Mouse (Mus musculus) liver, adult (tissue): Measurements from ENCODE around the gene Cep41.

ENCODE experiments used
- GATA4 ChIP-seq: IDR thresholded peaks from 2 replicates; pipeline ENCODE4 v1.6.1; 2014; ENCODE audit warnings: mild to moderate bottlenecking, low read length; ENCODE audit not compliant: insufficient replicate concordance

The Cep41 gene

GRCm38 (mm10) chr6:30722385-30723164, 29.0 kb upstream of the Cep41 start:
- no peak for TF ChIP-seq GATA4

GRCm38 (mm10) chr6:30716796-30717195, 23.2 kb upstream of the Cep41 start:
- no peak for TF ChIP-seq GATA4

- no peak for TF ChIP-seq GATA4
These were observed 21.4 kb upstream of the Cep41 start for GRCm38 (mm10) chr6:30714891-30715471.

- no peak for TF ChIP-seq GATA4
These were observed 20.3 kb upstream of the Cep41 start for GRCm38 (mm10) chr6:30713896-30714295.

GRCm38 (mm10) chr6:30713455-30713854, 19.9 kb upstream of the Cep41 start:
- TF ChIP-seq GATA4, result peak; percentile 33; the same call in 1 of the 2 replicates

GRCm38 (mm10) chr6:30712484-30712883, 18.9 kb upstream of the Cep41 start:
- peak; percentile 94; the same call in 1 of the 2 replicates for TF ChIP-seq GATA4

GRCm38 (mm10) chr6:30711365-30711763, 17.8 kb upstream of the Cep41 start:
- TF ChIP-seq GATA4, result no peak

GRCm38 (mm10) chr6:30710371-30711364, 17.1 kb upstream of the Cep41 start:
- TF ChIP-seq GATA4, result no peak

GRCm38 (mm10) chr6:30709115-30709514, 15.6 kb upstream of the Cep41 start:
- no peak for TF ChIP-seq GATA4

- TF ChIP-seq GATA4, result no peak
These were observed 10.5 kb upstream of the Cep41 start for GRCm38 (mm10) chr6:30703977-30704602.

- no peak for TF ChIP-seq GATA4
These were observed 9.9 kb upstream of the Cep41 start for GRCm38 (mm10) chr6:30703476-30703875.

- no peak for TF ChIP-seq GATA4
These were observed 9.3 kb upstream of the Cep41 start for GRCm38 (mm10) chr6:30702881-30703280.

- TF ChIP-seq GATA4, result no peak
These were observed 6.6 kb upstream of the Cep41 start for GRCm38 (mm10) chr6:30700182-30700581.

GRCm38 (mm10) chr6:30698036-30698435, 4.5 kb upstream of the Cep41 start:
- no peak for TF ChIP-seq GATA4

- no peak for TF ChIP-seq GATA4
These were observed 3.9 kb upstream of the Cep41 start for GRCm38 (mm10) chr6:30697464-30697863.

- TF ChIP-seq GATA4, result no peak
These were observed 1.6 kb upstream of the Cep41 start for GRCm38 (mm10) chr6:30695124-30695523.

GRCm38 (mm10) chr6:30694209-30694608, 660 bp upstream of the Cep41 start:
- no peak for TF ChIP-seq GATA4
